Mouse (Mus musculus) ovary, adult 18-20 months (tissue): ENCODE measurements around the gene D330020A13Rik.
A peak's percentile ranks its signal among the peaks of the same experiment; 100 is the strongest.
"Not testable (repeated sequence)": the region's sequence is repeated elsewhere in the genome, so short reads cannot be mapped to it uniquely, and the experiment has no call there.

ENCODE experiments used
- DNase-seq: peaks from one replicate; pipeline ENCODE4 v3.0.0; 2022; ENCODE audit warnings: low spot score, mixed read lengths

Gene D330020A13Rik

DNA sequence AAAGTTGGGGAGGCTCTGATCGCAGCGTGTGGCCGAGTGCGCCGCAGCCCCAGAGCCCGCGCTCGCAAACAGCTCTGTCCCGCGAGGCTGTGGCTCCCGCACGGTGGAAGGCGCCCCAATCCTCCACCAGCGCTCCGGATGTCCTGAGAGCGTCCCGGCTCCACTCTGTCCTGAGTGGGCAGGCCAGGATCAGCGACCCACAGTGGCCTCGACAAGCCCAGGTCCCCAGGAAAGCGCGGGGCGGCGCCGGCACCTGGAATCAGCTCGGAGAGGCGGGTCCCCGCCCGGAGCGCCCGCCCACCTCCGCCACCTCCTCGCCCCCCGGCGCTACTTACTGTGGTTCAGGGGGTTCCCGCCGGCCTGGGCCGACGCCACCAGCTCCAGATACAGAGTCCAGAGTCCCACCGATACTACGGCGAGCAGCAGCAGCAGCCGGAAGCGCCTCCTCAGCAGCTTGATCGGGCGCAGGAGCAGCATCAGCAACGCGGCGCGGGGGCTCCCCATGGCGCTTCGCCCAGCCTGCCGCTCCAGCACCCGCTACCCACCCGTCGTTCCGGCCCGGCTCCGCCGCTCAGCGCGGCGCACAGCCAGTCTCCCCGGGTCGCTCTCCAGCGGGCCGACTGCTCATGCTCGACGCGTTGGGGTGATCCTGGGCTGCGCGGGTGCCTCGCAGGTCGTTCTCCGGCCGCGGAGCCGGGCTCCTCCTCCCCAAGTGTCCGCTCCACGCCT is at the start of gene D330020A13Rik, which contains the start of gene B4galnt3:
D330020A13Rik (plus strand) TSS at position 309 of the 729 bp plus-strand sequence.
B4galnt3 (minus strand) TSS at position 504 of the 729 bp plus-strand sequence.
- DNase-seq, result no peak

GRCm38 (mm10) chr6:120246676-120247075 is 47.5 kb upstream of the D330020A13Rik start:
- DNase-seq, result peak; percentile 13

DNA sequence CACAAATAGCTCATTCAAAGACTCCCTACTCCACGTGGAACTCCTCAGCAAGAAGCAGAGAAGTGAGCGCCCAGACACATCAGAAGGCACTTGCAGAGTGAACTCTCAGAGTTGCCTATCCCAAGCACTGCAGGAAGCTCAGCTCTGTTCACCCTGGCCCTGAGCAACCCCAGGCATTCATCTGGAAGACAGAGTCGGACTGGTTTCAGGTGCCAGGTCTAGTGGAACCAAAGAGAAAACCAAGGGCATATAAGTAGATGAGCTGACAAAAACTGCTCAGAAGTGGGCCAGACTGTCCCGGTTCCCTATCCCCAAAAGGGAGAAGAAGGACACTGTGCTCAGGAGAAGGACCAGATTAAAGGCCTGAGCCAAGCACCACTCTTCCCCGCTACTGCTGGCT is 44.3 kb upstream of the D330020A13Rik start:
- no peak for DNase-seq

- DNase-seq, result no peak
Observed at GRCm38 (mm10) chr6:120251010-120251409, 43.2 kb upstream of the D330020A13Rik start.

DNA sequence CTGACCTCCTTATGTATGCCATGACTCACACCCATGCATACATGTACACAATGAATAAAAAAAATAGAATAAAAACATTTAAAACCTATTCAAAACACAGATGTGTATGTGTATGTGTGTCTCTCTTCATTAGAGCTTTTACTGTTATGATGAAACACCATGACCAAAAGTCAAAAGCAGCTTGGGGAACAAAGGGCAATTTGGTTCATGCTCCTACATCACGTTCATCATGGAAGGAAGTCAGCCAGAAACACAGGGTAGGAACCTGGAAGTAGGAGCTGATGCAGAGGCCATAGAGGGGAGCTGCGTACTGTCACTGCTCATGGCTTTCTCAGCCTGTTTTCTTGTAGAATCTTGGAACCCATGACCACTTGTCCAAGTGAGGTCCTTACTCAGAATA is 41.4 kb upstream of the D330020A13Rik start:
- no peak for DNase-seq

- DNase-seq, result no peak
Observed at GRCm38 (mm10) chr6:120254640-120255039, 39.5 kb upstream of the D330020A13Rik start.

DNA sequence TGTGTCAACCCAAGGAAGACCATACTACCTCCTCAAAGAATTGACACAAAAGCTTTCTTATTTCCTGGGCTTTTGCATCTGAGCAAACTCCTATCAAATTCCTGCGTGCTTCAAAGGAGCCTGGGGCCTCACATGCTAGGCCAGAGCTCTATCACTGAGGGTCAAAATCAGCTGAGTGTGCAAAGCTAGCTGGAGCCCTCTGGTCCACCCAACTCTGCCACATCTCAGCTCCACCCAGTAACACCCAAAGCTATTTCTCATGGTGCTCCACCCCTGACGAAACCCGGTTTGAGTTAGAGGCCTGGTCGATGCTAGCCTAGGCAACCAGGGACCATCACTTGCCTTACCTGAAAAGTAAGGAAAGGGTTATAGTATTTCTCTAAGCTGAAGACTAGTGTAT is 39.0 kb upstream of the D330020A13Rik start:
- DNase-seq, result no peak

- DNase-seq, result no peak
Observed at GRCm38 (mm10) chr6:120255701-120256100, 38.5 kb upstream of the D330020A13Rik start.

DNA sequence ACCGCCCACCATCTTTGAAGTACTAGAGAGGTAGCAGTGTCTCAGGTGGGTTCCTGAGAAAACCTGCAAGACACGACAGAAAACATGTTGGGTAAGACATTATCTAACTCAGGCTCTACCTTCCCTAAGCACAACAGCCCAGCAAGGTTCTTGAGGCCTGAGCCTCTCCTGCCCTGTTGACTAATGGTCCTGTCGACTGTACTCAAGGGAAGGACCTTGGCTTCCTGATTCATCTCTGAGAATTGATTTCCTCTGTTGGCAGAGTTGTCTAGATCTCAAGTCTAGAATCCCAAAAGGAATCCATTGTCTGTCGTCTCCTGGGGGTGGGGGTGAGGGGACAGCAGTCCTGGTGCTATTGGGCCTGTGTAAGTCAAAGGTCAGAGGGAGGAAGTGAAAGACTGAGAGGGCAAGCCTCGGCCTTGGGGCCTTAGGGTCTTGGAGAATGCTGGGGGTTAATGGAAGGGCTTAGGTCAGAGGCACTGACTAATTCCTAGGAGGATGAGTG is 37.7 kb upstream of the D330020A13Rik start:
- DNase-seq, result no peak

GRCm38 (mm10) chr6:120259481-120259880 is 34.7 kb upstream of the D330020A13Rik start:
- no peak for DNase-seq

DNA sequence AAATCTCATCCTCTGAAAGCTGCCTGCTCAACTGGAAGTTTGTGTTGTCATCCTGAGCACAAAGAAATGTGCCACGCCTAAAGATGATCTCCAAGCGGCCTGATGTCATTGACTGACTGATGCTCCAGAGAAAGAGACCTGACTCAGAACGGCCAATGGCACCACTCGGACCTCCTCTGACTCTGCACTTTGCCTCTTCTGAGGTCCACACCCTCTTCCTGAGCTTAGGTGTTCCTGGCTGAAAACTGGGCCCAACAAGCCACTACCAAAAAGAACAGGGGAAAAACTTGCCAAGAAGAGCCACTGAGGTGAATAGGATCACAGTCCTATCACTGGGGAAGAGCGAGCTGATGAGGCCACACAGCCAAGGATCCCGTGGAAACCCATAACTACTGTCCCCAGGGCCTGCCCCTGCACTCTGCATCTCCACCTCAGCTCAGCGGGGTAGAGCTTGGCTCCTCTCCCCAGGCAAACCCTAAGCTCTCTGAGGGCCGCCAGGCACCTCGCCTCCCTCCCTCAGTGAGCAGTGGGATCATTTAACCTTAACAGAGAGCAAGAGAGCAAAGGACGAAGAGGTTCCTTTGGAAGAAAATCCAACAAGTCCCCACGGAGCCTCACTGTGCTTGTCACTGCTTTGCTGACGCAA is 31.2 kb upstream of the D330020A13Rik start:
- no peak for DNase-seq

GRCm38 (mm10) chr6:120263608-120264007 is 30.6 kb upstream of the D330020A13Rik start:
- DNase-seq, result no peak

DNA sequence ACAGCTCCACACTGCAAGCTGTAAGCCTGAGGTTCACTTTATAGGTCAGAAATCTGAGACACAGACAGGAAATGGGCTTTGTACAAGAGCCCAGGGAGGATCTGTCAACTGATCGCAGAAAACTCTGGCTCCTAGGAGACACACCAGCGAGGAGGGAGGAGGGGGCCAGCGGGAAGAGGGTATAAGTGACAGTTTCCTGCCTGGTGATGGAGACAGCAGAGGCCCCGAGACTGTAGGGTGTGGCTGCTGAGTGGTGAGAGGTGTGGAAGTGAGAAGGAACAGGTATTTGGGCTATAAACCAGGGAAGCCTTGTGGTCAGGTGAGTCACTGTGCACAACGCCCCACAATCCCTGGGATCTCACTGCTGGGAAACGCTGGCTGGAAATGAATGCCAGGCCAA is 30.0 kb upstream of the D330020A13Rik start:
- DNase-seq, result no peak

GRCm38 (mm10) chr6:120274181-120274580 is 20.0 kb upstream of the D330020A13Rik start:
- no peak for DNase-seq

GRCm38 (mm10) chr6:120274887-120275286 is 19.3 kb upstream of the D330020A13Rik start:
- DNase-seq, result no peak

DNA sequence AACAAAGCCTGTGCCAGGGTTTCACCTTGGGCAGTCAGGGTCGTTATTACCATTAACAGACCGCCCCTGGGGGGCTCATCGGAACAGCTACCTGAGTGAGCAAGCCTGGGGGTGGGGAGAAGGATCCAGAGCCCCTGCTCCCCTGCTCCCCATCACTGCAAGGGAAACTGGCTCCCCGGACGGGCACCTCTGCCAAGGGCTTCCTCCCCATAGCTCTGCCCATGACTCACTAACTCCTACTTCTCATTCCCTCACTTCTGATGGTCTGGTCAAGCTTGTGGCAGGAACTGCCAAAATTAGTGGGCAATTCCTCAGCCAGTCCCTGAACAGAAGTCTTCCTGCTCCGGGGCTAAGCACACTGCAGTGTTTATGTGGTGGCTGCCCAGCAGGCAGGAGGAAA is 18.9 kb upstream of the D330020A13Rik start:
- DNase-seq, result no peak

GRCm38 (mm10) chr6:120276874-120277449 is 17.2 kb upstream of the D330020A13Rik start:
- no peak for DNase-seq

DNA sequence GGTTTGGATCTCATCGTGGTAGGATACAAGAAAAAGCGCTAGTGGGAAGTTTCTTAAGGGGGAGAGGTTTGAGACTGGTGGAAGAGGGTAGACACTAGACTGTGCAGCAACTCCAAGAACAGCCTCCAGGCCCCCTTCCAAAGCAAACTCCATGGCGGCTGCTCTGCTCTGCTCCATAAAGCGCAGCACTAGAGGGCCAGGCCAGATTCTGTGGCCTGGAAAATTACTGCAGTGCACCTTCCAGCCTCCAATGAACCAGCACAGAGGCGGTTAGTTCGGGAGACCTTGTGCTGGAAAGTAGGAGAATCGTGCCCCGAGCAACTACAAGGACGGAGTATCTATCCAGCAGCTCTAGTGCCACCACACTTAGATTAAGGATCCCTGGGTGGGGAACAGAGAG is 6.9 kb upstream of the D330020A13Rik start:
- no peak for DNase-seq

DNA sequence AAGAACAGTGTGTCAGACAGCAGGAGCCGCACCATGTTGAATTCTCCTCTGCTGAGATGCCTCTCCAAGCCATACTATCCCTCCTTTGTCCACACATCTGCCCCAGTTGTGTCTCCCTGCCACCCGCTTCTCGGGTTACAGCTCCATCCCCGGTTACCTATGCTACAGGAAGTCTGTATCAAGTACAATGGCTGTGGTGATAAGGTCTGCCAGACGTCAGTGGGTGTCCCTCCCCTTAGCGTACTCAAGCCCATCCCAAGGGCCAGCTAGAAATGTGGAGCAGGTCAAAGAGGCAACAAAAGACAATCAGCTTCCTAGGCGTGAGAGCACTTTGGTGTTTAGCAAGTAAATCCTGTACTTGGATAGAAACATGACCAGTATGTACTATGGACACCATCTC is 5.6 kb upstream of the D330020A13Rik start:
- DNase-seq, result no peak

DNA sequence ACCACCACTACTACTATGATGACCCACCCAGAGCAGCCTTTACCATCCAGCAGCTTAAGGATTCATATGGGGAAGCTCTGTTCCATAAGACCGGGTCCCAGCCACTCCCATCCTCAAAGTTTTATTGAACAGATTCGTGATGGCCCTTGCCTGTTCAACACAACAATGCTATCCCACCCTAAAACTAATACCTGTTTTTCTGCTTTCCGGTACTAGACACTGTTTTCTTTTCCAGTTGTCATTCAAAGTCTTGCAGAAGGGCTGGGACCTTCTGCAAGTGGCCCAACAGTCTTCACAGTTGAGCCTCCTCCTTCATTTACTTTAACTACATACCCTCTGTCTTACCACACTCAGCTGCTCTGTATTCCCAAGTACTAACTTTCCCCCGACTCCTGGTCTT is 4.7 kb upstream of the D330020A13Rik start:
- no peak for DNase-seq

- DNase-seq, result no peak
Observed at GRCm38 (mm10) chr6:120291396-120292009, 2.7 kb upstream of the D330020A13Rik start.

DNA sequence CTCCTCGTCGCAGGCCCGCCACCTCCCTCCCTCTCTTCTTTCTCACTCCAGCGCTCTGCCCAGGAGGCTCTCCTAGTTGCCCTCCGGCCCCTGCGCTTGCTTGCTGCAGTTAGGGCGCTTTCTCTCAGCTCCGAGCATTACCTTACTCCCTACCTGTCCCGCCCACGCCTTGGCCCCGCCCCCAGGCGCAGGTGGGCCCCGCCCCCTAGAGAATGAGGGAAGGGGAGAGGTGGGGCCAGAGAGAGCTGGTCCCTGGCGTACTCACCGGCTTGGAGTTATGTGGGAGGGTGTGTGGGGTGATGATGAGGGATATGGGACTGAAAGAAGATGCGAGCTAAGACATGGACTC is 595 bp downstream of the D330020A13Rik start:
- DNase-seq, result no peak

DNA sequence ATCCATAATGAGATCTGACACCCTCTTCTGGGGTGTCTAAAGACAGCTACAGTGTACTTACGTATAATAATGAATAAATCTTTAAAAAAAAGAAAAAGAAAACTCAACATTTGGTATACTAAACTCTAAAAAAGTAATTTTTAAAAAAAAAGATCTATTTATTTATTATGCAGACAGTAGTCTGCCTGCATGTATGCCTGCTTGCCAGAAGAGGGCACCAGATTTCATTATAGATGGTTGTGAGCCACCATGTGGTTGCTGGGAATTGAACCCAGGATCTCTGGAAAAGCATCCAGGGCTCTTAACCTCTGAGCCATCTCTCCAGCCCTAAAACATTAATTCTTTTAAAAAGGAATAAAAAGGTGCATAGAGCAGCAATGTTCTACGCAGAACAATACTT is 2.4 kb downstream of the D330020A13Rik start:
- not testable (repeated sequence) for DNase-seq
